Mouse (Mus musculus) E14TG2a.4 (cell line): Measurements from ENCODE around the gene Rhoh.

Source experiments
- CTCF ChIP-seq: conservative IDR thresholded peaks from 2 replicates; pipeline ENCODE4 v1.5.1; 2014; ENCODE audit warnings: low read length
- NANOG ChIP-seq: IDR thresholded peaks from 2 replicates; pipeline ENCODE4 v1.6.1; 2014; ENCODE audit warnings: borderline replicate concordance, low read length, mixed read lengths

DNA sequence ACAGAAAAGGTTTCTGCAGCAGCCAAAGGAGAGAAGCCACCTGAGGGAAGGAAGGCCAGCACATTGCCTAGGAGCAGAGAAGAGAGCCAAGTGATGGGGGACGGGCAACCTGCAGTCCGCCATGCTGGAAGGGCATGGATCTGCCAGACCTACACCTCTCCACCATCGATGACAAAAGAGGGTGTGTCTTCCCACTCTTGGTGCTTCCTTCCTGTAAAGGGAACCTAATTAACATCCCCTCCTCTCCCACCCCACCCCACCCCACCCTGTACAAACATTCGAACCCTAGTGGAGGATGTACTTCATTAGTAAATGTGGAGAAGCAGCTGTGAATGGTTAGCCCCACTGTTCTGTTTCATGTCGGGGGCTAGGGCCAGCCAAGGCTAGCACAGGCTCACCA, 51.2 kb downstream of the Rhoh start:
- TF ChIP-seq CTCF (no peak), NANOG (no peak)
